Mouse (Mus musculus): ENCODE measurements at regions not wholly inside any gene's neighbourhood (a gene's known extent, or its start where the extent isn't known, plus 50 kb on each side); places are given as distances from the start of the nearest gene placed in this dataset.

GRCm38 (mm10) chr14:71234900-71235299, 635.3 kb upstream of the Fam160b2 start:
- no peak for TF ChIP-seq CTCF (IDR thresholded peaks at IDR 0.05; ENCODE audit: borderline replicate concordance, extremely low read depth, insufficient read depth, insufficient read length)
- no peak for TF ChIP-seq POLR2A (IDR thresholded peaks at IDR 0.05; ENCODE audit: borderline replicate concordance, extremely low read depth, insufficient read depth, insufficient read length, poor library complexity, severe bottlenecking)

Measured in brain, embryonic 14.5 days (tissue).